Mouse (Mus musculus) stomach, postnatal 0 days (tissue): ENCODE measurements at regions not wholly inside any gene's neighbourhood (a gene's known extent, or its start where the extent isn't known, plus 50 kb on each side); places are given as distances from the start of the nearest gene placed in this dataset.

ENCODE experiments used
- ATAC-seq: fragments of 200-750 bp; cut with Nextera tagmentation; 2 replicates; pipeline ENCODE4 v1.8.0; 2017; ENCODE audit not compliant: low FRiP score, low TSS enrichment
- DNase-seq: peaks from one replicate; pipeline ENCODE4 v3.0.0-alpha.2; 2016; ENCODE audit warnings: low spot score
- H3K27ac ChIP-seq: fragments of 300-500 bp; sonication (generic); replicated peaks from 2 replicates; pipeline ENCODE4 v1.5.1; 2014; ENCODE audit warnings: mild to moderate bottlenecking, control low read depth
- H3K27me3 ChIP-seq: fragments of 300-500 bp; sonication (generic); 2 replicates; pipeline ENCODE4 v1.6.1; 2014; ENCODE audit warnings: low read length; ENCODE audit not compliant: control insufficient read depth, insufficient read depth
- H3K36me3 ChIP-seq: fragments of 300-500 bp; sonication (generic); 2 replicates; pipeline ENCODE4 v1.6.1; 2014; ENCODE audit warnings: low read length, mixed read lengths; ENCODE audit not compliant: control insufficient read depth, insufficient read depth
- H3K4me1 ChIP-seq: fragments of 300-500 bp; sonication (generic); replicated peaks from 2 replicates; pipeline ENCODE4 v1.6.1; 2014; ENCODE audit warnings: antibody characterized with exemption; ENCODE audit not compliant: control insufficient read depth, insufficient read depth
- H3K4me2 ChIP-seq: fragments of 300-500 bp; sonication (generic); replicated peaks from 2 replicates; pipeline ENCODE4 v1.6.1; 2014; ENCODE audit warnings: low read depth, mild to moderate bottlenecking, control low read depth, moderate library complexity
- H3K4me3 ChIP-seq: fragments of 300-500 bp; sonication (generic); 2 replicates; pipeline ENCODE4 v1.5.1; 2014; ENCODE audit warnings: low read depth, low read length, control low read depth
- H3K9ac ChIP-seq: fragments of 300-500 bp; sonication (generic); 2 replicates; pipeline ENCODE4 v1.6.1; 2014; ENCODE audit warnings: mild to moderate bottlenecking, low read length, control low read depth, mixed read lengths
- H3K9me3 ChIP-seq: fragments of 300-500 bp; sonication (generic); 2 replicates; pipeline ENCODE4 v1.6.1; 2016; ENCODE audit warnings: low read length; ENCODE audit not compliant: control insufficient read depth
- CTCF ChIP-seq: IDR thresholded peaks from 2 replicates; pipeline ENCODE4 v1.5.1; 2016; ENCODE audit warnings: antibody characterized with exemption, low read depth, mild to moderate bottlenecking, moderate library complexity
- EP300 ChIP-seq: optimal IDR thresholded peaks from 2 replicates; pipeline ENCODE3; 2016; ENCODE audit warnings: antibody characterized with exemption
- WGBS: fragments of 180-500 bp; shearing (Covaris S2); extraction: QIAGEN DNeasy Blood & Tissue Kit; methylation state at CpG from one replicate; pipeline ENCODE4 v1.1.7; 2014; 5-methylcytosine and 5-hydroxymethylcytosine counted together

GRCm38 (mm10) chr13:3729926-3730698 is 74.0 kb downstream of the Calml3 start:
- Histone ChIP-seq H3K36me3 (no peaks in the 10 kb centered on the region), H3K9ac (no peak overlapping the region), H3K4me3 (no peak overlapping the region), H3K9me3 (no peaks in the 10 kb centered on the region), H3K4me1 (no peaks in the 10 kb centered on the region; the same call in 1 of the 2 replicates), H3K27me3 (no peaks in the 10 kb centered on the region), H3K27ac (peak overlapping the region; percentile 58), H3K4me2 (no peak overlapping the region)
- WGBS = 3% methylated on average over 3 of the region's 3 CpGs
- no peak for DNase-seq
- peak; percentile 70; the same call in 1 of the 2 replicates for ATAC-seq
- TF ChIP-seq EP300 = no peak

DNA sequence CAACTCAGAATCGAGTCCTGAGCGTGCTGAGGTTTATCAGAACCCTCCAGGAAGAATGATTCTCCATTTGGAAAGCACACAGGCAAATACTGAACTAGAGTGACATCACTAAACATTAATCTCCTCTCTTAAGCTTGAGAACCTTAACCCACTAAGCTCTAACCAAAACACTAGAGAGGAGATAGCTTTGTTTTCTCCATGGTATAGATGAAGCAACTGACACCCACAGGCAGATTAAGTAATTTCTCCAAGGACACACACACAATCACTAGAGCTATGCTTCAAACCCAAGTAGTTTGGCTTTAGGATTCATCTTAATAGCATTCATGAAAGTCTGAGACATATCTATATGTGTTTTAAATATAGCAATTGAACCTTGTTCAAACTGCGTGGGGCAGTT is 75.2 kb downstream of the Calml3 start:
- WGBS = 54% methylated on average over 3 of the region's 3 CpGs
- H3K4me1 ChIP-seq = no peaks in the 10 kb centered on the region; the same call in 1 of the 2 replicates
- no peak overlapping the region for H3K4me3 ChIP-seq
- ATAC-seq (no peak), DNase-seq (no peak)
- no peak overlapping the region for H3K9ac ChIP-seq
- H3K27ac ChIP-seq = no peak overlapping the region
- H3K4me2 ChIP-seq = no peak overlapping the region
- H3K9me3 ChIP-seq = no peaks in the 10 kb centered on the region
- TF ChIP-seq CTCF (no peak), EP300 (no peak)
- no peaks in the 10 kb centered on the region for H3K27me3 ChIP-seq
- no peaks in the 10 kb centered on the region for H3K36me3 ChIP-seq

GRCm38 (mm10) chr13:3726331-3726781 is 77.8 kb downstream of the Calml3 start:
- H3K4me3 ChIP-seq = no peak overlapping the region
- no peaks in the 10 kb centered on the region for H3K9me3 ChIP-seq
- no peak overlapping the region for H3K9ac ChIP-seq
- no peaks in the 10 kb centered on the region; the same call in 1 of the 2 replicates for H3K4me1 ChIP-seq
- TF ChIP-seq CTCF = no peak
- TF ChIP-seq EP300 = peak; percentile 18
- no peaks in the 10 kb centered on the region for H3K27me3 ChIP-seq
- peak overlapping the region; percentile 63 for H3K27ac ChIP-seq
- ATAC-seq (peak; percentile 69; the same call in 1 of the 2 replicates), DNase-seq (no peak)
- no peaks in the 10 kb centered on the region for H3K36me3 ChIP-seq
- 29% methylated on average over 5 of the region's 5 CpGs for WGBS
- H3K4me2 ChIP-seq = no peak overlapping the region

- no peak for ATAC-seq
Observed at GRCm38 (mm10) chr13:3725803-3726202, 78.3 kb downstream of the Calml3 start.

GRCm38 (mm10) chr13:3724313-3724712 is 79.8 kb downstream of the Calml3 start:
- Histone ChIP-seq H3K27me3 (no peaks in the 10 kb centered on the region), H3K9me3 (no peaks in the 10 kb centered on the region), H3K4me3 (no peak overlapping the region), H3K9ac (no peak overlapping the region), H3K4me2 (no peak overlapping the region), H3K4me1 (no peaks in the 10 kb centered on the region; the same call in 1 of the 2 replicates), H3K36me3 (no peaks in the 10 kb centered on the region), H3K27ac (0 out of 2 replicates have a peak overlapping the region, but pooled peaks have one; percentile 30)
- DNase-seq = no peak
- TF ChIP-seq CTCF = no peak
- TF ChIP-seq EP300 = no peak
- no peak for ATAC-seq
- WGBS = 75% methylated on average over 3 of the region's 3 CpGs

More at GRCm38 (mm10) chr13:3725803-3726202, 78.3 kb downstream of the Calml3 start:
- no peaks in the 10 kb centered on the region for H3K27me3 ChIP-seq
- H3K4me3 ChIP-seq = no peak overlapping the region
- no peak for TF ChIP-seq EP300
- no peak for TF ChIP-seq CTCF
- no peaks in the 10 kb centered on the region for H3K36me3 ChIP-seq
- H3K4me2 ChIP-seq = no peak overlapping the region
- H3K4me1 ChIP-seq = no peaks in the 10 kb centered on the region; the same call in 1 of the 2 replicates
- H3K9ac ChIP-seq = no peak overlapping the region
- 53% methylated on average over 3 of the region's 3 CpGs for WGBS
- no peaks in the 10 kb centered on the region for H3K9me3 ChIP-seq
- peak overlapping the region; percentile 56 for H3K27ac ChIP-seq
- DNase-seq = no peak

DNA sequence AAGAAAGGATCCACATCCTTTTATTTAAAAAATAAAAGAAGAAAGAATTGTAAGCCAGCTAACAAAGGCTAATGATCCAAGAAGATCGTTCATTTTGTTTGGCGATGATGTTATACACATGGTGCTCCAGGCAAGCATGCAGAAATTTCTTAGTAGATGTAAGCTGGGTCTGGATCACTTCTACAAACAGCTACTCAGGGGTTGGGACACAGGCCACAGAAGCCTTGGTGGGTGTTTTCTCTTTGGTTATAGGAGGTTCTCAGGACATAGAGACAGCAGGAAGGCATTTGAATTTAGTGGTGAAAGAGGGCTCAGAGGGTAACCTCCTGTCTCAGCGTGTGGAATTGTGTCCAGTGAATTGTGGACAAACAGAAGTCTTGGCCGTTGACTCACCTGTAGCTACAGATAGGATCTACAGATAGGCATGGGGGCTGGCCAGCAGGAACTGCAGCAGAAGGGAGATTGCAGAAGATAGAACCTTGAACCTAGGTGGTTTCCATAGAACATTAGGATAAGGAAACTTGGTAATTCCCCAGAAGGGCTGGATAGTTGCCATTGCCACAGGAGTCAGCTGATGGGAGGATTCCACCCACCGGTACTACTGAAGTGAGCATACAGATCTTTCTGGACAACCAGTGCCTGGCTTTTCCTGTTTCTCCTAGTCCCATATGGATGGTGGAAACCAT is 80.5 kb downstream of the Calml3 start:
- no peak for ATAC-seq

More for the DNA sequence above, 80.5 kb downstream of the Calml3 start:
- Histone ChIP-seq H3K9ac (no peak overlapping the region), H3K4me1 (no peaks in the 10 kb centered on the region; the same call in 1 of the 2 replicates), H3K4me2 (no peak overlapping the region), H3K4me3 (no peak overlapping the region), H3K27ac (peak overlapping the region; percentile 30; the same call in 1 of the 2 replicates), H3K27me3 (no peaks in the 10 kb centered on the region), H3K9me3 (no peaks in the 10 kb centered on the region), H3K36me3 (no peaks in the 10 kb centered on the region)
- 72% methylated on average over 5 of the region's 5 CpGs for WGBS
- no peak for DNase-seq
- TF ChIP-seq EP300 (no peak), CTCF (no peak)
